Mouse (Mus musculus): Measurements from ENCODE around the gene Ankrd44. TPM values are rescaled to one million over a fixed set of nuclear protein-coding genes. Genes with fewer than 3 reads are reported as not detected.

Ankrd44 gene
- polyA plus RNA-seq, 1 experiment from 2014 or later: 11.4 TPM

DNA sequence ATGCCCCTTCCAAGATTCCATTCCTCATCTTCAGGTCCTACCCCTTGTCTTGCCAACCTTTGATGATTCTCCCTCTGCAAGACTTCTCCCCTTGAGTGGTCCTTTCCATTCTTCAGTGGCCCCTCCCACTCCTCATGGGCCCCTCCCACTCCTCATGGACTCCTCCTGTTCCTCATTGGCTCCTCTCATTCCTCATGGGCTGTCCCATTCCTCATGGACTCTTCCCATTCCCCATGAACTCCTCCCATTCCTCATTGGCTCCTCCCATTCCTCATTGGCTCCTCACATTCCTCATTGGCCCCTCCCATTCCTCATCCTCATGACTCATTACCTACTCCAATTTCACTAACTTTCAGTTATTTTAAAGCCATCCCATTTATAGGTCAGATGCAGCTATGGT is 166.3 kb downstream of the Ankrd44 start:
- ATAC-seq (replicated peaks; ENCODE audit: extremely low read depth, insufficient read depth, low FRiP score): no peak
- Histone ChIP-seq H3K4me2 (ENCODE audit: low read depth, low read length) (no peak overlapping the region), H3K9me3 (replicated peaks; ENCODE audit: control insufficient read depth, low read length) (no peaks in the 10 kb centered on the region), H3K36me3 (ENCODE audit: control insufficient read depth, insufficient read depth) (peaks cover 6% of the 10 kb centered on the region; the same call in 1 of the 2 replicates), H3K4me3 (ENCODE audit: low read length) (no peak overlapping the region), H3K9ac (ENCODE audit: low read length) (no peak overlapping the region), H3K27me3 (ENCODE audit: control insufficient read depth, insufficient read depth, low read length) (no peaks in the 10 kb centered on the region), H3K27ac (ENCODE audit: low read length) (no peak overlapping the region), H3K4me1 (ENCODE audit: control insufficient read depth, insufficient read depth, low read length) (no peaks in the 10 kb centered on the region)

DNA sequence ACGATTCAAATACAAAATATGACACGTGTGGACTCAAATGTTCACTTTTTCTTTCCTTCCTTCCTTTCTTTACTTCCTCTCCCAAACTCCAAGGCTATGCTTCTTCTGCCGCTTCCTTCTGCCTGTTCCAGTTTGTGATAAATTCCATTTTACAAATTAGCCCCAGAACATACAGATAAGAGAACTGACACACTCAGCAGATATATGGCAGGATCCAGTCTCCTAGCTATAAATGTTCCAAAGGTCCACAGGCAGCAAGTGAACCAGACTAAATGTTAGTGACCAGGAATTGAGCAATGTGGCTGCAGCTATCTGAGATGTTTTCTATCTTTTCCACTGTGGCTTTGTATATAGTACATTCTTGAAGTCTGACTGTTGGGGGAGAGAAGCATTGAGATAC is 168.9 kb downstream of the Ankrd44 start:
- Histone ChIP-seq H3K4me3 (ENCODE audit: low read length) (no peak overlapping the region), H3K9ac (ENCODE audit: low read length) (no peak overlapping the region), H3K27me3 (ENCODE audit: control insufficient read depth, insufficient read depth, low read length) (no peaks in the 10 kb centered on the region), H3K27ac (ENCODE audit: low read length) (no peak overlapping the region), H3K4me1 (ENCODE audit: control insufficient read depth, insufficient read depth, low read length) (no peaks in the 10 kb centered on the region), H3K9me3 (replicated peaks; ENCODE audit: control insufficient read depth, low read length) (no peaks in the 10 kb centered on the region), H3K4me2 (ENCODE audit: low read depth, low read length) (no peak overlapping the region), H3K36me3 (ENCODE audit: control insufficient read depth, insufficient read depth) (peaks cover 6% of the 10 kb centered on the region; the same call in 1 of the 2 replicates)
- no peak for ATAC-seq (replicated peaks; ENCODE audit: extremely low read depth, insufficient read depth, low FRiP score)
- 59% methylated on average over 3 of the region's 3 CpGs for WGBS

DNA sequence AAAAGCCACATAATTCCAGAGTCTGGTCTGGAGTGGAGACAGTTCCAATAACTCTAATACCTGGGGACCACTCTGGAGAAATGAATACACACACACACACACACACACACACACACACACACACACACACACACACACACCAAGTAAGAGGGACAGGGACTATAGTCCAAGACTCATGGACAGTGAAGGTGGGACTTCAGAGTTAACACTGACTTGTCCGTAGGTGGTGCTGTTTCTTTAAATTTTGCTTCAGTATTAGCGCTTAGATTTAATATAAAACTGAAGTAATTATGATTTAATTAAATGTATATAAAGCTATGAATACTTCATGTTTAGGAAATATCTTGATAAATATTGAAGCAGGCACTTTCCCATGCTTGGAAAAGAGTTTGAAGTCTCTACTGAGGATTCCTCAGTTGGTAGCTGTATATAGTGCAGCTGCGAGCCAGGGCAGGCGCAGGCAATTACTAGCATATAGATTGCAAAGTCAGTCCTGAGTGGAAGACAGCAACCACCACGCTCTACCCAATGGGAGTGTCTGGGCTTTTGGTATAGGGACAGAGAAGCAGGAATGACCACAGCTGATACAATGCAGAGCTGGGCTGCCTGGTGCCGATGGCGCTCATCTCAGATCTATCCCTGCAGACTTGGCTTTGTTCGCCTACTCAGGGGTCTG is 170.4 kb downstream of the Ankrd44 start:
- H3K36me3 ChIP-seq (ENCODE audit: control insufficient read depth, insufficient read depth): no peaks in the 10 kb centered on the region
- ATAC-seq (replicated peaks; ENCODE audit: extremely low read depth, insufficient read depth, low FRiP score): no peak
- no peak overlapping the region for H3K4me2 ChIP-seq (ENCODE audit: low read depth, low read length)
- WGBS: 80% methylated on average over 8 of the region's 8 CpGs
- H3K27ac ChIP-seq (ENCODE audit: low read length): no peak overlapping the region
- no peaks in the 10 kb centered on the region for H3K9me3 ChIP-seq (replicated peaks; ENCODE audit: control insufficient read depth, low read length)
- no peak overlapping the region for H3K9ac ChIP-seq (ENCODE audit: low read length)
- H3K4me3 ChIP-seq (ENCODE audit: low read length): no peak overlapping the region
- H3K27me3 ChIP-seq (ENCODE audit: control insufficient read depth, insufficient read depth, low read length): no peaks in the 10 kb centered on the region
- H3K4me1 ChIP-seq (ENCODE audit: control insufficient read depth, insufficient read depth, low read length): peaks cover 3% of the 10 kb centered on the region; the same call in 1 of the 2 replicates

DNA sequence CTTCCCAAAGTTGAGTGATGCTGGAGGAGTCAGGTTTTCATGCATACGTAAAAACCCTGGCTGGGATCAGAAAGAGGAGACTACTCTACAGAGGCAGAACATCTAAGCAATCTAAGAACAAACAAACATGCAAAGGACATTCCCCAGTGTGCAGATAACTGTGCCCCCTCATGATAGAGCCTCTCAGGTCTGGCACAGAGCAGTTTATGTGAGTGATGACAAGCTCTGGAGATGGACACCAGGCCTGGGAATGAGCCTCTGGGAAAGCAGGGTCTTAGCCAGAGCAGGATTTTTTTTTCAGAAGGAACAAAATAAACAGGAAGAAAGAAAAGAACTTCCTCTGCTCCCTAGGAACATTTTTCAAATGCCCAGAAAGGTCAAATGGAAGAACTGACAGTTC is 176.2 kb downstream of the Ankrd44 start:
- peaks cover 28% of the 10 kb centered on the region for H3K4me1 ChIP-seq (ENCODE audit: control insufficient read depth, insufficient read depth, low read length)
- ATAC-seq (replicated peaks; ENCODE audit: extremely low read depth, insufficient read depth, low FRiP score): peak; percentile 70
- H3K27me3 ChIP-seq (ENCODE audit: control insufficient read depth, insufficient read depth, low read length): no peaks in the 10 kb centered on the region
- no peaks in the 10 kb centered on the region for H3K9me3 ChIP-seq (replicated peaks; ENCODE audit: control insufficient read depth, low read length)
- peak overlapping the region; percentile 77 for H3K27ac ChIP-seq (ENCODE audit: low read length)
- no peak overlapping the region for H3K9ac ChIP-seq (ENCODE audit: low read length)
- H3K36me3 ChIP-seq (ENCODE audit: control insufficient read depth, insufficient read depth): no peaks in the 10 kb centered on the region
- WGBS: 24% methylated on average over 1 of the region's 1 CpGs
- H3K4me2 ChIP-seq (ENCODE audit: low read depth, low read length): no peak overlapping the region
- H3K4me3 ChIP-seq (ENCODE audit: low read length): no peak overlapping the region

DNA sequence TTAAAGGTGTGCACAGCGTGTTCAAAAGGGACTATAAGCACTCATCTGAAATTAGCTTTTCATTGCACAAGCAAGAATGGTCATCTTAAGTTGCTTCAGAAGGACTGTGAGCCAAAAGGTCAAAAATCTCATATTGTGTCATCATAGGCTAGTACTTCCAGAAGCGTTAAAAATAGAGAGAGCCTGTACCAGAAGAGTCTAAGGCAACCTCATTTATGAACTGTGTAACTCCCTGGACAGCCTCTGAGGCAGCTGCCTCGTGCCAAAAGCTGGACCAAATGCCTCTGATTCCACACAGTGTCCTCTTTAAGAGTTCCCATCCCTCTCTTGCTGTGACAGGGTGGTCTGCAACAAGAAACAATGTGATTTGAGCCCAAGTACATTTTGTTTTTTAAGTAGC is 176.7 kb downstream of the Ankrd44 start:
- Histone ChIP-seq H3K27me3 (ENCODE audit: control insufficient read depth, insufficient read depth, low read length) (no peaks in the 10 kb centered on the region), H3K4me1 (ENCODE audit: control insufficient read depth, insufficient read depth, low read length) (peaks cover 28% of the 10 kb centered on the region), H3K27ac (ENCODE audit: low read length) (peak overlapping the region; percentile 77), H3K36me3 (ENCODE audit: control insufficient read depth, insufficient read depth) (no peaks in the 10 kb centered on the region), H3K9me3 (replicated peaks; ENCODE audit: control insufficient read depth, low read length) (no peaks in the 10 kb centered on the region), H3K4me3 (ENCODE audit: low read length) (no peak overlapping the region), H3K9ac (ENCODE audit: low read length) (no peak overlapping the region), H3K4me2 (ENCODE audit: low read depth, low read length) (no peak overlapping the region)
- 35% methylated on average over 3 of the region's 3 CpGs for WGBS
- peak; percentile 41; the same call in 1 of the 2 replicates for ATAC-seq (replicated peaks; ENCODE audit: extremely low read depth, insufficient read depth, low FRiP score)

DNA sequence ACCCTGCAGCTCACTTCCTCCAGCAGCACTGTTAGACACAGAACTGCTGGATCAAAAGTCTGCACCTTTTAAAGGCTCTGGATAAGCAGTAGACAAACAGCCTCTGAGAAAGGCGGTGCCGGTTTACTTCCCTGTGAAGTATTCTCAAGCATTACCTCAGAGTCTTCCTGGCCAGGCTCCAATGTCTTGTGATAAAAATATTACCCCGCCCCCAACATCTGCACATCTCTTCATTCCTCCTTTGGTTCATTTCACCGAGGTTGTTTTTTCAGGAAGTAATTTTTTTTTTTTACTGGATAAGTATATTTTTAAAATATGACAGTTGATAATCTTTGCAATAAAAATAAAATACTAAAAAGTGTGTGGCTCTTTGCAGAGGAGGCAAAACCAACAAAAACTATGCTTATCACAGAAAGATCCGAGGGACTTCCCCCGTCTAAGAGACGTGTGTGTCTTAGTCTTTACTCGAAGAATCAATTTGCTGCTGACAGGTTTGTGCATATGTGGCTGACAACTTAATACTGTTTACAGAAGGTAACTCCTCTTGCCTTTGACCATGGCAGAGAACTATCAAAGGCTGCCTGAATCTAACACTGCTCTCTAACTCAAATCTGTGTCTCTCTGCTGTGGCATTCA is 178.3 kb downstream of the Ankrd44 start:
- no peaks in the 10 kb centered on the region for H3K9me3 ChIP-seq (replicated peaks; ENCODE audit: control insufficient read depth, low read length)
- no peaks in the 10 kb centered on the region for H3K27me3 ChIP-seq (ENCODE audit: control insufficient read depth, insufficient read depth, low read length)
- H3K4me3 ChIP-seq (ENCODE audit: low read length): no peak overlapping the region
- 0 out of 2 replicates have a peak, but pooled peaks have one; percentile 52 for ATAC-seq (replicated peaks; ENCODE audit: extremely low read depth, insufficient read depth, low FRiP score)
- WGBS: 28% methylated on average over 8 of the region's 8 CpGs
- H3K36me3 ChIP-seq (ENCODE audit: control insufficient read depth, insufficient read depth): no peaks in the 10 kb centered on the region
- no peak overlapping the region for H3K4me2 ChIP-seq (ENCODE audit: low read depth, low read length)
- peaks cover 28% of the 10 kb centered on the region for H3K4me1 ChIP-seq (ENCODE audit: control insufficient read depth, insufficient read depth, low read length)
- no peak overlapping the region for H3K9ac ChIP-seq (ENCODE audit: low read length)
- H3K27ac ChIP-seq (ENCODE audit: low read length): no peak overlapping the region

DNA sequence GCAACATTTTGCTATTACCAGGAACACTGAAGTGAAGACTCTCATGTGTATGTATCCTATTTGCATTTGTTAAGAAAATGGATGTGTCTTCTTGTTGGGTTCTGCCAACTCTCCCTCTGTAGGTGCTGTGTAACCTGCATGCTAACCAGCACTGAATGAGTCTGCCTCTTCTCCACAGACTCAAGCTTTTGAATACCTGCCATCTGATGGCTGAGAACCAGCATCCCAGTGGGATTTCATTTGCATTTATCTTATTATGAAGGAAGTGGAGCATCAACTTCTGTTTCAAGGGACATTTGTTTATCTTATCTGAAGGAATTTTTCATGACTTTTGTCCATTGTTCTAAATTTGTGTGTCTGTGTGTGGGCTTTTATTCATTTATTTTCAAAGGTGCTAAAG is 180.5 kb downstream of the Ankrd44 start:
- no peak for ATAC-seq (replicated peaks; ENCODE audit: extremely low read depth, insufficient read depth, low FRiP score)
- no peaks in the 10 kb centered on the region for H3K27me3 ChIP-seq (ENCODE audit: control insufficient read depth, insufficient read depth, low read length)

DNA sequence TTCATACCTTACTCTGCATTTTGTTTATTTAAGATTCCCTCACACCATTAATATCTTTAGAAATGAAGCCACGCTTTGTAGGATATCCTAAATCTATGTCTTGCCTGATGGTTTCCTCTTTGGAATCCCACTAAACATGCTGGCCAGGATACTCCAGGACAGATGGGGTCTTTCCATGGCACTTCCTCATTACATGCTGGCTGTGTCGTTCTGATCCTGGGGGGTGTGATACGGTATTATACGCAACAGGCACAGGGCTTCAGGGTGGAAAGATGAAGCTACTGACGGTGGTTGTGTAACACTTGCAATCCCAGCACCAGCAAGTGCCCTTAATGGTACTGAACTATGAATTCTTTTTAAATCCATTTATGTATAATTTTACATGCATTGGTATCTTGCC is 182.0 kb downstream of the Ankrd44 start:
- H3K9ac ChIP-seq (ENCODE audit: low read length): no peak overlapping the region
- H3K4me1 ChIP-seq (ENCODE audit: control insufficient read depth, insufficient read depth, low read length): peaks cover 18% of the 10 kb centered on the region
- no peak for ATAC-seq (replicated peaks; ENCODE audit: extremely low read depth, insufficient read depth, low FRiP score)
- no peak overlapping the region for H3K4me2 ChIP-seq (ENCODE audit: low read depth, low read length)
- H3K27me3 ChIP-seq (ENCODE audit: control insufficient read depth, insufficient read depth, low read length): no peaks in the 10 kb centered on the region
- no peak overlapping the region for H3K27ac ChIP-seq (ENCODE audit: low read length)
- no peaks in the 10 kb centered on the region for H3K9me3 ChIP-seq (replicated peaks; ENCODE audit: control insufficient read depth, low read length)
- no peak overlapping the region for H3K4me3 ChIP-seq (ENCODE audit: low read length)
- H3K36me3 ChIP-seq (ENCODE audit: control insufficient read depth, insufficient read depth): no peaks in the 10 kb centered on the region
- WGBS: 82% methylated on average over 5 of the region's 5 CpGs

More for the DNA sequence above, 180.5 kb downstream of the Ankrd44 start:
- no peak overlapping the region for H3K4me3 ChIP-seq (ENCODE audit: low read length)
- H3K27ac ChIP-seq (ENCODE audit: low read length): no peak overlapping the region
- no peak overlapping the region for H3K4me2 ChIP-seq (ENCODE audit: low read depth, low read length)
- H3K36me3 ChIP-seq (ENCODE audit: control insufficient read depth, insufficient read depth): no peaks in the 10 kb centered on the region
- H3K9me3 ChIP-seq (replicated peaks; ENCODE audit: control insufficient read depth, low read length): no peaks in the 10 kb centered on the region
- no peak overlapping the region for H3K9ac ChIP-seq (ENCODE audit: low read length)
- peaks cover 31% of the 10 kb centered on the region for H3K4me1 ChIP-seq (ENCODE audit: control insufficient read depth, insufficient read depth, low read length)

DNA sequence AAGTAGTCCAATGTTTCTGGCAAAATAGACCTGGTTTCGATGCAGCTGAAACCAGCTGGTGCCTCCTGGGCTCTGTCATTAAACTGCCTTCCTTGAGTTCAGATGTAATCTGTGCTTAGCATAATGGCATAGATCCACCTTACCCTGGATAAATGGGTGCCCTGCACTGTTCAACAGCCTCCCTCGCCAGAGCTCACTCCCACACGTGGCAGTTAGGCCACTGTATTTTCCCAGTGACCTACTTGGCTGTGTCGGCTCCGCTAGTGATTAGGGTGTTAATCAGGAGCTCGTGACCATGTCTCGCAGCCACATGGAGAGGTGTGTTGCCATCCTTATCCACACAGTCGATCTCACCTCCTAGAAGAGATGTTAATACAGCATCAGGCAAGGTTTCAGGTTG is 183.1 kb downstream of the Ankrd44 start:
- WGBS: 66% methylated on average over 8 of the region's 8 CpGs
- Histone ChIP-seq H3K27ac (ENCODE audit: low read length) (no peak overlapping the region), H3K4me2 (ENCODE audit: low read depth, low read length) (no peak overlapping the region), H3K4me3 (ENCODE audit: low read length) (no peak overlapping the region), H3K4me1 (ENCODE audit: control insufficient read depth, insufficient read depth, low read length) (peaks cover 14% of the 10 kb centered on the region), H3K9me3 (replicated peaks; ENCODE audit: control insufficient read depth, low read length) (no peaks in the 10 kb centered on the region), H3K9ac (ENCODE audit: low read length) (no peak overlapping the region), H3K36me3 (ENCODE audit: control insufficient read depth, insufficient read depth) (no peaks in the 10 kb centered on the region), H3K27me3 (ENCODE audit: control insufficient read depth, insufficient read depth, low read length) (no peaks in the 10 kb centered on the region)
- ATAC-seq (replicated peaks; ENCODE audit: extremely low read depth, insufficient read depth, low FRiP score): no peak

All from heart, embryonic 16.5 days (tissue).